Mouse (Mus musculus): Measurements from ENCODE around the gene 2900026A02Rik. TPM values are rescaled to one million over a fixed set of nuclear protein-coding genes. Genes with fewer than 3 reads are reported as not detected.

Gene 2900026A02Rik
- polyA plus RNA-seq, 1 experiment = 5.9 TPM

- TF ChIP-seq POLR2A (IDR thresholded peaks at IDR 0.05; ENCODE audit: borderline replicate concordance, low read depth, low read length) (peak; percentile 52; the same call in 1 of the 2 replicates), CTCF (IDR thresholded peaks at IDR 0.05; ENCODE audit: low read depth, low read length) (peak; percentile 73)
- Histone ChIP-seq H3K4me1 (ENCODE audit: control insufficient read depth, insufficient read depth, low read length) (peaks cover 27% of the 10 kb centered on the region), H3K27ac (ENCODE audit: insufficient read depth, low read depth, low read length) (peak overlapping the region; percentile 94), H3K4me3 (ENCODE audit: insufficient read depth, low read length) (peak overlapping the region; percentile 61)
Observed at GRCm38 (mm10) chr5:113179843-113180682, 41.0 kb downstream of the 2900026A02Rik start.

- Histone ChIP-seq H3K27ac (ENCODE audit: insufficient read depth, low read depth, low read length) (no peak overlapping the region), H3K4me3 (ENCODE audit: insufficient read depth, low read length) (no peak overlapping the region), H3K4me1 (ENCODE audit: control insufficient read depth, insufficient read depth, low read length) (peaks cover 27% of the 10 kb centered on the region)
- no peak for TF ChIP-seq CTCF (IDR thresholded peaks at IDR 0.05; ENCODE audit: low read depth, low read length)
- TF ChIP-seq POLR2A (IDR thresholded peaks at IDR 0.05; ENCODE audit: borderline replicate concordance, low read depth, low read length) = no peak
Observed at GRCm38 (mm10) chr5:113179451-113179842, 41.6 kb downstream of the 2900026A02Rik start.

- Histone ChIP-seq H3K27ac (ENCODE audit: insufficient read depth, low read depth, low read length) (no peak overlapping the region), H3K4me1 (ENCODE audit: control insufficient read depth, insufficient read depth, low read length) (peaks cover 22% of the 10 kb centered on the region), H3K4me3 (ENCODE audit: insufficient read depth, low read length) (no peak overlapping the region)
- no peak for TF ChIP-seq POLR2A (IDR thresholded peaks at IDR 0.05; ENCODE audit: borderline replicate concordance, low read depth, low read length)
- TF ChIP-seq CTCF (IDR thresholded peaks at IDR 0.05; ENCODE audit: low read depth, low read length) = no peak
Observed at GRCm38 (mm10) chr5:113175976-113176375, 45.1 kb downstream of the 2900026A02Rik start.

- peaks cover 18% of the 10 kb centered on the region for H3K4me1 ChIP-seq (ENCODE audit: control insufficient read depth, insufficient read depth, low read length)
- no peak for TF ChIP-seq POLR2A (IDR thresholded peaks at IDR 0.05; ENCODE audit: borderline replicate concordance, low read depth, low read length)
- TF ChIP-seq CTCF (IDR thresholded peaks at IDR 0.05; ENCODE audit: low read depth, low read length) = peak; percentile 50
- no peak overlapping the region for H3K27ac ChIP-seq (ENCODE audit: insufficient read depth, low read depth, low read length)
- no peak overlapping the region for H3K4me3 ChIP-seq (ENCODE audit: insufficient read depth, low read length)
Observed at GRCm38 (mm10) chr5:113174916-113175692, 45.9 kb downstream of the 2900026A02Rik start.

GRCm38 (mm10) chr5:113173318-113173717, 47.7 kb downstream of the 2900026A02Rik start:
- H3K4me1 ChIP-seq (ENCODE audit: control insufficient read depth, insufficient read depth, low read length) = peaks cover 15% of the 10 kb centered on the region

GRCm38 (mm10) chr5:113171968-113172578, 49.0 kb downstream of the 2900026A02Rik start:
- no peak for TF ChIP-seq CTCF (IDR thresholded peaks at IDR 0.05; ENCODE audit: low read depth, low read length)
- Histone ChIP-seq H3K4me3 (ENCODE audit: insufficient read depth, low read length) (no peak overlapping the region), H3K4me1 (ENCODE audit: control insufficient read depth, insufficient read depth, low read length) (peaks cover 15% of the 10 kb centered on the region), H3K27ac (ENCODE audit: insufficient read depth, low read depth, low read length) (no peak overlapping the region)

More at GRCm38 (mm10) chr5:113173318-113173717, 47.7 kb downstream of the 2900026A02Rik start:
- Histone ChIP-seq H3K27ac (ENCODE audit: insufficient read depth, low read depth, low read length) (no peak overlapping the region), H3K4me3 (ENCODE audit: insufficient read depth, low read length) (no peak overlapping the region)
- peak; percentile 92 for TF ChIP-seq CTCF (IDR thresholded peaks at IDR 0.05; ENCODE audit: low read depth, low read length)
- no peak for TF ChIP-seq POLR2A (IDR thresholded peaks at IDR 0.05; ENCODE audit: borderline replicate concordance, low read depth, low read length)

GRCm38 (mm10) chr5:113170064-113170754, 50.8 kb downstream of the 2900026A02Rik start:
- TF ChIP-seq CTCF (IDR thresholded peaks at IDR 0.05; ENCODE audit: low read depth, low read length) (peak; percentile 19; the same call in 1 of the 2 replicates), POLR2A (IDR thresholded peaks at IDR 0.05; ENCODE audit: borderline replicate concordance, low read depth, low read length) (no peak)
- Histone ChIP-seq H3K27ac (ENCODE audit: insufficient read depth, low read depth, low read length) (no peak overlapping the region), H3K4me3 (ENCODE audit: insufficient read depth, low read length) (no peak overlapping the region), H3K4me1 (ENCODE audit: control insufficient read depth, insufficient read depth, low read length) (peaks cover 15% of the 10 kb centered on the region)

- Histone ChIP-seq H3K4me1 (ENCODE audit: control insufficient read depth, insufficient read depth, low read length) (peaks cover 24% of the 10 kb centered on the region), H3K27ac (ENCODE audit: insufficient read depth, low read depth, low read length) (no peak overlapping the region), H3K4me3 (ENCODE audit: insufficient read depth, low read length) (no peak overlapping the region)
- TF ChIP-seq POLR2A (IDR thresholded peaks at IDR 0.05; ENCODE audit: borderline replicate concordance, low read depth, low read length) (no peak), CTCF (IDR thresholded peaks at IDR 0.05; ENCODE audit: low read depth, low read length) (peak; percentile 53)
Observed at GRCm38 (mm10) chr5:113167733-113168132, 53.3 kb downstream of the 2900026A02Rik start.

- TF ChIP-seq CTCF (IDR thresholded peaks at IDR 0.05; ENCODE audit: low read depth, low read length) (no peak), POLR2A (IDR thresholded peaks at IDR 0.05; ENCODE audit: borderline replicate concordance, low read depth, low read length) (no peak)
- peak overlapping the region; percentile 3; the same call in 1 of the 2 replicates for H3K4me3 ChIP-seq (ENCODE audit: insufficient read depth, low read length)
- H3K4me1 ChIP-seq (ENCODE audit: control insufficient read depth, insufficient read depth, low read length) = peaks cover 22% of the 10 kb centered on the region
- peak overlapping the region; percentile 57 for H3K27ac ChIP-seq (ENCODE audit: insufficient read depth, low read depth, low read length)
Observed at GRCm38 (mm10) chr5:113165481-113165880, 55.6 kb downstream of the 2900026A02Rik start.

Measured in bone marrow macrophage, adult 2 months (primary cell).